Comparison of ENCODE assay signal across 10 mouse cellular contexts in genomic region chr12:75671759-75672315, GRCm38 (mm10). TPM values are rescaled to one million over a fixed set of nuclear protein-coding genes. Genes with fewer than 3 reads are reported as not detected.
DNase-seq lines count a peak whose midpoint lies in the region; ATAC-seq and TF ChIP-seq lines count a peak whose summit lies in the region.
"Had no signal": no experiment of that assay in that cellular context is flagged by ENCODE, and none has a peak within 500 bp of the region (broad histone marks: within the 10 kb centered on the region; RNA-seq: fewer than 3 reads in every experiment).

No protein-coding gene starts in this region.

- 66% methylated on average over 3 of the region's 3 CpGs for WGBS in cerebellum, adult 2 months
- WGBS in thymus, adult 2 months, result 58% methylated on average over 3 of the region's 3 CpGs
- WGBS in forebrain, embryonic 11.5 days, result 84% methylated on average over 3 of the region's 3 CpGs
- 81% methylated on average over 3 of the region's 3 CpGs for WGBS in neural tube, embryonic 15.5 days

- no peak for TF ChIP-seq CTCF in cerebellum, adult 2 months (IDR thresholded peaks at IDR 0.05; ENCODE audit: borderline replicate concordance, insufficient read depth, low read depth, low read length)
- no peak for TF ChIP-seq CTCF in thymus, adult 2 months (IDR thresholded peaks at IDR 0.05; ENCODE audit: borderline replicate concordance, control insufficient read depth, extremely low read depth, insufficient read depth, low read length, poor library complexity)

- no peak for ATAC-seq in forebrain, embryonic 11.5 days (replicated peaks; ENCODE audit: low FRiP score)
- no peak for ATAC-seq in neural tube, embryonic 15.5 days (ENCODE audit: low FRiP score)

- no peak overlapping the region for H3K4me3 ChIP-seq in cerebellum, adult 2 months (replicated peaks; ENCODE audit: insufficient read depth, low read depth, low read length)
- H3K4me3 ChIP-seq in thymus, adult 2 months (ENCODE audit: control insufficient read depth, insufficient read depth, low read length), result no peak overlapping the region
- no peak overlapping the region for H3K4me3 ChIP-seq in forebrain, embryonic 11.5 days (ENCODE audit: low read depth, low read length)
- H3K4me3 ChIP-seq in neural tube, embryonic 15.5 days (replicated peaks), result no peak overlapping the region

- TF ChIP-seq POLR2A in cerebellum, adult 2 months (IDR thresholded peaks at IDR 0.05; ENCODE audit: borderline replicate concordance, insufficient read depth, low read length), result no peak
- TF ChIP-seq POLR2A in thymus, adult 2 months (IDR thresholded peaks at IDR 0.05; ENCODE audit: control insufficient read depth, extremely low read depth, insufficient read depth, low read length, poor library complexity), result no peak

- no peak overlapping the region for H3K27ac ChIP-seq in cerebellum, adult 2 months (ENCODE audit: insufficient read depth, low read length)
- H3K27ac ChIP-seq in thymus, adult 2 months (ENCODE audit: control insufficient read depth, insufficient read depth, low read length), result no peak overlapping the region
- H3K27ac ChIP-seq in forebrain, embryonic 11.5 days (ENCODE audit: low read depth, low read length), result no peak overlapping the region
- H3K27ac ChIP-seq in neural tube, embryonic 15.5 days (replicated peaks), result no peak overlapping the region

- no peaks in the 10 kb centered on the region for H3K4me1 ChIP-seq in cerebellum, adult 2 months (ENCODE audit: control insufficient read depth, insufficient read depth, low read length)
- peaks cover 6% of the 10 kb centered on the region for H3K4me1 ChIP-seq in thymus, adult 2 months (replicated peaks; ENCODE audit: control insufficient read depth, insufficient read depth, low read length)
- H3K4me1 ChIP-seq in forebrain, embryonic 11.5 days (replicated peaks; ENCODE audit: control insufficient read depth, insufficient read depth, low read length), result peaks cover 4% of the 10 kb centered on the region; the same call in 1 of the 2 replicates
- peaks cover 15% of the 10 kb centered on the region for H3K4me1 ChIP-seq in neural tube, embryonic 15.5 days

- H3K36me3 ChIP-seq in thymus, adult 2 months (ENCODE audit: control insufficient read depth, insufficient read depth, low read length), result no peaks in the 10 kb centered on the region
- no peaks in the 10 kb centered on the region for H3K36me3 ChIP-seq in splenic B cell, adult 2 months (ENCODE audit: control insufficient read depth, insufficient read depth, low read length, poor library complexity, severe bottlenecking)
- H3K36me3 ChIP-seq in forebrain, embryonic 11.5 days (ENCODE audit: control insufficient read depth, insufficient read depth, low read length), result no peaks in the 10 kb centered on the region
- no peaks in the 10 kb centered on the region for H3K36me3 ChIP-seq in neural tube, embryonic 15.5 days

- H3K27me3 ChIP-seq in cerebellum, adult 2 months (ENCODE audit: control insufficient read depth, insufficient read depth, low read length), result no peaks in the 10 kb centered on the region
- no peaks in the 10 kb centered on the region for H3K27me3 ChIP-seq in thymus, adult 2 months (ENCODE audit: control insufficient read depth, insufficient read depth, low read length)
- no peaks in the 10 kb centered on the region for H3K27me3 ChIP-seq in splenic B cell, adult 2 months (ENCODE audit: control insufficient read depth, insufficient read depth, low read length, poor library complexity, severe bottlenecking)
- no peaks in the 10 kb centered on the region for H3K27me3 ChIP-seq in forebrain, embryonic 11.5 days (ENCODE audit: control insufficient read depth, insufficient read depth, low read length)
- H3K27me3 ChIP-seq in neural tube, embryonic 15.5 days (replicated peaks), result no peaks in the 10 kb centered on the region

- peak; percentile 25 for DNase-seq in cerebellum, adult 9-11 months
- no peak for DNase-seq in cerebellum, adult 2 months
- DNase-seq in thymus, adult 2 months, result peak; percentile 16
- no peak for DNase-seq in thymus, postnatal 25 days
- DNase-seq in gonadal fat pad, adult 2 months (ENCODE audit: low read depth), result peak; percentile 99
- DNase-seq in splenic B cell, adult 2 months (ENCODE audit: low read depth, low spot score), result peak; percentile 36
- DNase-seq in forebrain, embryonic 11.5 days (ENCODE audit: low spot score), result no peak
- DNase-seq: heart, postnatal 36 days; right cerebral cortex, postnatal 4 days had no signal

- H3K9me3 ChIP-seq in forebrain, embryonic 11.5 days (ENCODE audit: control insufficient read depth, low read length), result no peaks in the 10 kb centered on the region
- no peaks in the 10 kb centered on the region for H3K9me3 ChIP-seq in neural tube, embryonic 15.5 days (replicated peaks)

- no peak overlapping the region for H3K9ac ChIP-seq in forebrain, embryonic 11.5 days (ENCODE audit: low read length)
- H3K9ac ChIP-seq in neural tube, embryonic 15.5 days (replicated peaks), result no peak overlapping the region

- H3K4me2 ChIP-seq in forebrain, embryonic 11.5 days (ENCODE audit: low read depth, low read length, severe bottlenecking), result no peak overlapping the region
- H3K4me2 ChIP-seq in neural tube, embryonic 15.5 days, result no peak overlapping the region

RNA-seq across cellular contexts. Expression of gene Wdr89, which starts 2.5 kb away (rescaled TPM):
- 5.1 and 5.4 TPM in 2 replicates for polyA plus RNA-seq in cerebellum, adult 2 months (2012; rRNA removed)
- 3.2 and 4.6 TPM in 2 replicates for polyA plus RNA-seq in thymus, adult 2 months (2012; rRNA removed)
- 3.2 and 3.9 TPM in 2 replicates for polyA plus RNA-seq in gonadal fat pad, adult 2 months (2012; rRNA removed)
- 10.6 and 11.9 TPM in 2 replicates for polyA plus RNA-seq in forebrain, embryonic 11.5 days (2014; fragmentation: Nextera tagmentation; extraction: Ambion mirVana)
- polyA plus RNA-seq in neural tube, embryonic 15.5 days (2015; fragmentation: Nextera tagmentation; extraction: Ambion mirVana), result 5.2 and 7.2 TPM in 2 replicates

Comparison
In these comparisons a context has a peak if more than half of its experiments do, and no peak if none do; other contexts are left out.
1. DNase-seq: peak in cerebellum, adult 9-11 months (single experiment), thymus, adult 2 months (single experiment), gonadal fat pad, adult 2 months (single experiment) and splenic B cell, adult 2 months (single experiment); none in cerebellum, adult 2 months (0 of 2), thymus, postnatal 25 days (single experiment) and forebrain, embryonic 11.5 days (single experiment).